Mouse (Mus musculus) midbrain, embryonic 10.5 days (tissue): ENCODE measurements around the gene Nrde2. TPM values are rescaled to one million over a fixed set of nuclear protein-coding genes. Genes with fewer than 3 reads are reported as not detected.
A peak's percentile ranks its signal among the peaks of the same experiment; 100 is the strongest.

ENCODE experiments used
- DNase-seq: peaks from one replicate; pipeline ENCODE4 v3.0.0-alpha.2; 2017; ENCODE audit warnings: low spot score
- H3K27ac ChIP-seq: fragments of 300-500 bp; sonication (generic); replicated peaks from 2 replicates; pipeline ENCODE4 v1.5.1; 2016; ENCODE audit warnings: mild to moderate bottlenecking
- H3K27me3 ChIP-seq: fragments of 300-500 bp; sonication (generic); 2 replicates; pipeline ENCODE4 v1.6.1; 2016; ENCODE audit warnings: low read depth, mild to moderate bottlenecking; ENCODE audit not compliant: poor library complexity, severe bottlenecking
- H3K36me3 ChIP-seq: fragments of 300-500 bp; sonication (generic); 2 replicates; pipeline ENCODE4 v1.6.1; 2016; ENCODE audit warnings: mild to moderate bottlenecking, moderate library complexity
- H3K4me1 ChIP-seq: fragments of 300-500 bp; sonication (generic); 2 replicates; pipeline ENCODE4 v1.6.1; 2016
- H3K4me3 ChIP-seq: fragments of 300-500 bp; sonication (generic); 2 replicates; pipeline ENCODE4 v1.5.1; 2016; ENCODE audit warnings: mild to moderate bottlenecking, moderate library complexity
- H3K9me3 ChIP-seq: fragments of 300-500 bp; sonication (generic); replicated peaks from 2 replicates; pipeline ENCODE4 v1.6.1; 2016; ENCODE audit warnings: mild to moderate bottlenecking
- WGBS: fragments of 180-500 bp; shearing (Covaris S2); methylation state at CpG from one replicate; pipeline ENCODE4 v1.1.7; 2016; 5-methylcytosine and 5-hydroxymethylcytosine counted together
- polyA plus RNA-seq: library from polyadenylated mRNA; unstranded; fragments of >200 nt; fragmentation: Nextera tagmentation; extraction: Ambion mirVana; gene quantifications from 2 replicates; pipeline ENCODE4 v1.2.1, GENCODE M21; 2016

Gene Nrde2
- 14.1 and 15.1 TPM in 2 replicates for polyA plus RNA-seq

DNA sequence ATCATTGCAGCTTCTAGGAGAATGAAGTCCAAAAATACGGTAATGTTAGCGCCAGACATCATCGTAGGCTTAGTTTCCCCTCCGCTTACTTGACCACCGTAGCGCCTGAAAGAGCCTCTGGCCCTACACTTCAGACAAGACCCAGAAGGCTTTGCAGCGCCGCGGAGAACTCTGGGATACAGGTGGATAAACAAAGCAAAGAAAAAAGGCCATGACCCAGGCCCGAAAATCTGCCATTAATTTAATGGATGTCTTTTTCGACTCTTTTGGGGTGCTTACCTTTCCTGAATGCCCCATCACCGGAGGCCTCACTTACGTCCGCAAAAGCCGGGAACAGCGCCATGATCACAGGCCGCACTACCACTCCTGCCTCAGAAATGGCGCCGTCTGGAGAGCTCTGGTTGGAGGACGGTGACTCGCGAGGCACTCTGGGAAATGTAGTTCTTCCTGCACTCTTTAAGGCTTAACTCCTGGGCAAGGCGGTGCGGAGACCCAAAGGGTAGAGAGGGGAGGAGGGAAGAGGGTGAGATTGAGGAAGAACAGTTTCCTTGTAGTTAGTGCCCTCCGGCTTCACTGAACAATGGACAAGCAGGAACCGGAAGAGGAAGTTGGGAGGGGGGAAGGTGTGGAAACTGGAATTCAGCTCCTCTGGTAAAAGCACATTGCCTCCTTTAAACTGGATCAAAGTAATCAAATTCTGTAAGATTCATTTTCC lies at the start of gene Nrde2:
Nrde2 (minus strand) TSS at position 393 of the 715 bp plus-strand sequence.
- peak within 1 kb of the TSS; percentile 61 for H3K4me3 ChIP-seq
- H3K27me3 ChIP-seq = no peaks in the 10 kb centered on the region
- H3K9me3 ChIP-seq = no peaks in the 10 kb centered on the region
- DNase-seq = peak; percentile 91
- H3K27ac ChIP-seq = peak within 1 kb of the TSS; percentile 93
- peaks cover 9% of the 10 kb centered on the region for H3K4me1 ChIP-seq
- peaks cover 3% of the 10 kb centered on the region; the same call in 1 of the 2 replicates for H3K36me3 ChIP-seq
- under 1% methylated on average over 26 of the region's 26 CpGs for WGBS

DNA sequence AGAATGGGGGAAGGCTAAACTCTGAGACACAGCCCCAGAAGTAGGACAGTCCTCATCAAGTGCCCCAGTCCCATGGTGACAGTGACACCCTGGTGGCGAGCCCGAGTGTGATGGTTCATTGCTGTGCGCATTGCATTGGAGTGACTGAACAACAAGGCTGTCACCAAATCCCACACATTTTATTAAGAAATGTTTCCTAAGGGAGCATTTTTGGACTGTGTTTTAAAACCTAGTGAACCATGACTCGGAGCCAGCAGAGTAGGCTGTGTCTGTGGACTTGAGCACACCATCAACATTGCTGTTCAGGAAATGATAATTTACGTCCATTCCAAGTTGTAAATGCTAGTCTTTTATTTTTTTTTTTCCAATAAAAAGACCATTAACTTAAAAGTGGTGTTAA lies 47.5 kb upstream of the Nrde2 start:
- DNase-seq = no peak
- 93% methylated on average over 5 of the region's 5 CpGs for WGBS
- Histone ChIP-seq H3K27me3 (no peaks in the 10 kb centered on the region), H3K36me3 (peaks cover 85% of the 10 kb centered on the region), H3K9me3 (no peaks in the 10 kb centered on the region), H3K27ac (no peak overlapping the region), H3K4me1 (peaks cover 17% of the 10 kb centered on the region), H3K4me3 (no peak overlapping the region)

DNA sequence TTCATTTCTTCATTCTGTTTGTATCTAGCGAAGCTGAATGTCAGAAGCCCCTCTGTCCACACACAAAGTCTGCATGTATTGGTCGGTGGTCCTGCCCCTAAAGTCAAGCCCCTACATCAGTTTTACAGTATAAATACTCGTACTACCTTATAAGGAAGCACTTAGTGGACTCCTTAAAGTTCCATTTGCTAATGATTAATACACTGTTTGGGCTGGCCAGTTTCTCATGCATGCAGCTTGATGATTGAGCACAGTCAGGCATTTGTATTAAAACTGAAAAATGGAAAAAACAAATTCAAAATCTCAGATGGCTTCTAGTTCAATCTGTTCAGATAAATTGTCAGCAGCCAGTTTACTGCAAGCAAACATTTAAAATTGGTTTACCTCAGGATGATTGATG lies 47.1 kb upstream of the Nrde2 start:
- peaks cover 85% of the 10 kb centered on the region for H3K36me3 ChIP-seq
- peaks cover 21% of the 10 kb centered on the region for H3K4me1 ChIP-seq
- no peaks in the 10 kb centered on the region for H3K27me3 ChIP-seq
- DNase-seq = no peak
- H3K4me3 ChIP-seq = no peak overlapping the region
- whole genome bisulfite sequencing = 89% methylated on average over 3 of the region's 3 CpGs
- no peaks in the 10 kb centered on the region for H3K9me3 ChIP-seq
- no peak overlapping the region for H3K27ac ChIP-seq

DNA sequence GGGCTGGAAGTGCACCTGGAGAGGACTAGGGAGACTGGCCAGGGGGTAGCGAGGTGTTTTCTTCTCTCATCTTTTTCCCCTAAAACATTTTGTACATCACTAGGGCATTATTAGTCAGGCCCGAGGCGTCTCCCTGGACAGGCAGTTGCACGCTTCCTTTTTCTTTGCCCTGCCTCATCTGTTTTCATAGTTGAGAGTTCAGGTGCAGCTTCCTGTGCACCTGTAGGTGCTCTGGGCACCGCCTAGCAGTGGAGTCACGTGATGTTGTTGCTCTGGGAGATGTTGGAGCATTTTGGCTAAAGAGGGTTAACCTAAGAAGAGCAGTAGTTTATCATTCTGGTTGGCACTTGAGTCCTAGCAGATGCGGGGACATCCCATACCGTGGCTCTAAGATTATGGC lies 45.7 kb upstream of the Nrde2 start:
- H3K9me3 ChIP-seq = no peaks in the 10 kb centered on the region
- peaks cover 78% of the 10 kb centered on the region for H3K36me3 ChIP-seq
- 95% methylated on average over 8 of the region's 8 CpGs for WGBS
- peaks cover 24% of the 10 kb centered on the region for H3K4me1 ChIP-seq
- no peaks in the 10 kb centered on the region for H3K27me3 ChIP-seq
- DNase-seq = no peak
- H3K27ac ChIP-seq = no peak overlapping the region
- H3K4me3 ChIP-seq = no peak overlapping the region

DNA sequence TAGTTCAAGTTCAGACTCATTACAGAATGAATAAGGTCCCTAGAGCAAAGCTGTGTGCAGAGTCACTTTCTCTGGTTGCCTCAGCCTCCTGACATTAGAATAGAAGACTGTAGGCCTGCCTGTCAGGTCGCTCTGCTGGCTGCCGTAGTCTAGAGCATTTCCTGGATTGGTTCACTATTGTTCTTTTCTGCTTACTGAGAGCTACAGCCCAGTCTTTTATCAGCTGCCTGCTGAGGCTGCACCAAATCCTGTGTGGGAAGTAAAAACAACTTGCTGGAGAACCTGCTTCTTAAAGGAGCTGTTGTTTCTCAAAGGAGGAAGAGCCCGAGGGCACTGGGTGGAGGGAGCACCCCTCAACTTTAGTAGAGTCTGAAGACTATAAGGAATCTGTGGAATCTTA lies 44.3 kb upstream of the Nrde2 start:
- peaks cover 65% of the 10 kb centered on the region for H3K36me3 ChIP-seq
- H3K4me1 ChIP-seq = peaks cover 29% of the 10 kb centered on the region
- no peak overlapping the region for H3K4me3 ChIP-seq
- DNase-seq = no peak
- WGBS = 78% methylated on average over 3 of the region's 3 CpGs
- no peak overlapping the region for H3K27ac ChIP-seq
- H3K27me3 ChIP-seq = no peaks in the 10 kb centered on the region
- H3K9me3 ChIP-seq = no peaks in the 10 kb centered on the region

DNA sequence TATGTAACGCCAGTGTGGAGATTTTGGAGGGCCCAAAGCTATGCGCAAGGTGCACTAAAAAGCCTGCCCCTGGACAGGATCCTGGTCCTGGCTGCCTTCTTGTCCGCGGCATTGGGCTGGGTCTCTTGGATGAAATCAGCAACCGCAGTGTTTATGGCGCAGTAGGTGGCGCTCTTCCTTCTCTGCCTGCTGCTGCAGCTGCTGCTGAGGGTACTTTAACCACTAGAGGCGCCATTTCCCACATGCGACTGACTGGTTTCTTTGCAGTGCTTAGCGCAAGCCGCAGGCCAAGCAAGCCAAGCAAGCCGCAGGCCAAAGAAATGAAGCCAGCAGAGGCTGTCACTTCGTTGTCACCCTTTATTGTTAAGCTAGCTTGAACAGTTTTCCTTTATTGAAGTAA lies 42.4 kb upstream of the Nrde2 start:
- WGBS = 2% methylated on average over 13 of the region's 13 CpGs

DNA sequence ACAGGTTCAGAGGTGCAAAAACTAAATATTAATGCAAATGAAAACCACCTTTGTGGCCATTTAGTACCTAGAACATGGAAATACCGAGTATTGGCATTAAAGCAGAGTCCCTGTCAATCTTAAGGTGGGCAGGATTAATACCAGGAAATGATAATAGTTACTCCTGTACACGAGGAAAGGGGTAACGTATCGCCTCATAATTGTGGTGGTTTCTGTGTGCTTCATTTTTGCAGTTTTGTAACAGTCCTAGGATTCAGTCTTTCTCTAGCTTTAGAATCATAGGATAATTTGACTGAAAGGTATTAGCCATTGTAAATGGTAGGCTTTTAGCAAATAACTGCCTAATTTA lies 41.9 kb upstream of the Nrde2 start:
- H3K4me1 ChIP-seq = peaks cover 32% of the 10 kb centered on the region
- WGBS = 64% methylated on average over 4 of the region's 4 CpGs
- H3K27me3 ChIP-seq = no peaks in the 10 kb centered on the region; the same call in 1 of the 2 replicates
- no peaks in the 10 kb centered on the region for H3K9me3 ChIP-seq
- no peak for DNase-seq
- no peak overlapping the region for H3K27ac ChIP-seq
- peaks cover 41% of the 10 kb centered on the region for H3K36me3 ChIP-seq
- H3K4me3 ChIP-seq = peak overlapping the region; percentile 100

More for the DNA sequence above, 42.4 kb upstream of the Nrde2 start:
- Histone ChIP-seq H3K9me3 (no peaks in the 10 kb centered on the region), H3K27ac (no peak overlapping the region), H3K4me1 (peaks cover 32% of the 10 kb centered on the region), H3K36me3 (peaks cover 46% of the 10 kb centered on the region), H3K4me3 (peak overlapping the region; percentile 100), H3K27me3 (no peaks in the 10 kb centered on the region)
- DNase-seq = peak; percentile 93

DNA sequence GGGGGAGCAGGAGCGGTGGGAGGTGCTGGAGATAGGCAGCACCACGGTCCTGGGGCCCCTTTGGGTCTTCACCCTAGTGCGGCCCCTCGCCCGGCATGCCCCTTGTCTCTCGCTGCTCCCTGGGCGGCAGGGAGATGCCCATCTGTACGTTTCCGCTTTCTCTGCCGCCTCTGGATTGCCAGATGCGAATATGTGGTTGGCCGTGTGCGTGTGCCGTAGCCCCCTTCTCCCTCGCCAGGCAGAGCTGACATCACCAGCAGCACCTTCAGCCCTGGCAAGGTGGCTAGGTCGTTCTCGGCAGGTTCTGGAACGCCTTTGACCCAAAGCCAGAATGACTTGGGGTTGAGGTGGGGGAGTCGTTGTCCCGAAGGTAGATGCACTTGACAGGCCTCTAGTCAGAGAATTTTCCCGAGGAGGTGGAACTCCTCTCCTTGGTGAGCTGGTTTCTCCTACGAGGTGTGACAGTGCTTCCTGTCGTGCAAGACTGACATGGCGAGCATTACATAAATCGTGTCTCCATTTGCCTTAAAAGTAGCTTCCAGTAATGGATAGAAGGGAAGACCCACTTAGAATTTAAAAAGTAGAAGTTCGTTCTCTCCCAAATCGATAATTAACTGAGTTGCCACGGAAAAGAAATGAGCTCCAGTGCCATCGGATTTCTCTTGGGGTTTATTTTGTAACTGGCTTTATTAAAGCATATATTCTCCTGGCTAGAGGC lies 41.4 kb upstream of the Nrde2 start:
- peaks cover 32% of the 10 kb centered on the region for H3K4me1 ChIP-seq
- 10% methylated on average over 29 of the region's 29 CpGs for whole genome bisulfite sequencing
- H3K27ac ChIP-seq = peak overlapping the region; percentile 94
- H3K27me3 ChIP-seq = no peaks in the 10 kb centered on the region; the same call in 1 of the 2 replicates
- peak; percentile 64 for DNase-seq
- H3K4me3 ChIP-seq = peak overlapping the region; percentile 100
- H3K9me3 ChIP-seq = no peaks in the 10 kb centered on the region
- peaks cover 36% of the 10 kb centered on the region for H3K36me3 ChIP-seq

DNA sequence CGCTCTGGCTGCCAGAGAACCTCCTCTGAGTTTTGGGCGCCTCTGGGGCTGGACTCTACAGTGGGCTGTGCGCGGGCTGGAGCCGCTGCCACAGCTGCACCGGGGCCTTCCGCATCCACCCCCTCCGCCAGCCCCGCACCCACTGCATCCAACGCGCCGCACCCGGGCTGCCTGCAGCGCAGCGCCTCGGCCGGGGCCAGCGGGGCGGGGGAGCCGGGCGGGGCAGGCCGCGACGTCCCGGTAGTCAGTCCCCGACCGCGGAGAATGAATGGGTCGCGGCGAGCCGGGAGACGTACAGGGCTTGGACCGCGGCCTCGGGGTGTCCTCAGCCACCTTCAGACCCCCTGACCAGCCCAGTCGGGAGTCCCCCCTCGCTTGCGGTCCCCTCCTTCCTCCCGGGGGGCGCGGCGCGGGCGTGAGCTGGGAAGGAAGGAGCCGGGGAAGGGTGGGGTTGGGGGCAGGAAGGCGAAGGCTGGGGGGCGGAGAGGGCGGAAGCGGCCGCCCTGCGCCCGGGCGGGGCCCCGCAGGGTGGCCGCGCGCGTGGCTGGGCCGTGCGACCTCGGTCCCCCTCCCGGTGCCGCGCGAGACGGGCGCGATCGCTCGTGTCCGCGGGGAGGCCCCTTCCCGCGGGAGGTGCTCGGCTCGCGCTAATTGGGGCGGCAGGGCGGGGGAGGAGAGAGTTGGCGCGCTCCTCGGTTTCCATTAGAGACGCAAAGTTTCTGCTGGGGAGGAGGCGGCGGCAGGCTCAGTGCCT lies 40.6 kb upstream of the Nrde2 start:
- Histone ChIP-seq H3K4me3 (peak overlapping the region; percentile 100), H3K27ac (peak overlapping the region; percentile 94), H3K27me3 (no peaks in the 10 kb centered on the region; the same call in 1 of the 2 replicates), H3K4me1 (peaks cover 32% of the 10 kb centered on the region), H3K9me3 (no peaks in the 10 kb centered on the region), H3K36me3 (peaks cover 29% of the 10 kb centered on the region)
- under 1% methylated on average over 78 of the region's 86 CpGs for WGBS
- DNase-seq = peak; percentile 72

DNA sequence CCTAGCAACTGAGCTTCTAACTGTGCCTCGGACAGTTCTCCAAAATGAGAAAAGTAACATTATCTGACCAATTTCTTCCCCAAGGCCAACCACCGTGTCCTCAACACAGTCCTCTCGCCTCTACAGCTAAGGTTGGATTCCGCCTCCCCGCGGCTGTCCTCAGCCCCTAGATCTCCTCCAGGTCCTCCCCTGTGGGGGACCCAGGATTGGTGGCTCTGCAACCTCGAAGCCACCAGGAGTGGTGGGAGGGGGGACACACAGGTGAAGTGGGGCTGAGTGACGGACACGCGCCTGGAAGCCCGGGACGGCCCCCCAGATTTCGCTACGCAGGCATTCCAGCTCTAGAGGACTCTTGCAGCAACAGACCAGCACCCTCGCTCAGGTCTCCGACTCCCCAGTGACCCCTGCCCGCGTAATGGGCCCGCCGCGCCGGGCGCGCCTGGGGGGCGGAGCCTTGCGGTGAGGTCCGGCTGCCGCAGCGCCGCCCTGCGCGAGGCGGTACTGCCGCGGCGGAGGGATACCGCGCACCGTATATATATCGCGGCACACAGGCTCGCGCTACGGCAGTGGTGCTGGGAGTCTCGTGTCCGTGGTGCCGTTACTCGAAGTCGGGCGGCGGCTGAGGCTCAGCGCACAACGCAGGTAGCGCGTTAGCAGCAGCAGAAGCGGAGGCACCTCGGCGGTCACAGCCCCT lies 39.7 kb upstream of the Nrde2 start, which contains the start of gene Calm1:
Calm1 (plus strand) TSS at position 469 of the 694 bp plus-strand sequence.
- H3K4me3 ChIP-seq = peak within 1 kb of the TSS; percentile 100
- H3K9me3 ChIP-seq = no peaks in the 10 kb centered on the region
- peaks cover 19% of the 10 kb centered on the region for H3K36me3 ChIP-seq
- no peaks in the 10 kb centered on the region; the same call in 1 of the 2 replicates for H3K27me3 ChIP-seq
- H3K4me1 ChIP-seq = peaks cover 32% of the 10 kb centered on the region
- WGBS = under 1% methylated on average over 58 of the region's 58 CpGs
- H3K27ac ChIP-seq = peak within 1 kb of the TSS; percentile 94
- peak; percentile 94 for DNase-seq

DNA sequence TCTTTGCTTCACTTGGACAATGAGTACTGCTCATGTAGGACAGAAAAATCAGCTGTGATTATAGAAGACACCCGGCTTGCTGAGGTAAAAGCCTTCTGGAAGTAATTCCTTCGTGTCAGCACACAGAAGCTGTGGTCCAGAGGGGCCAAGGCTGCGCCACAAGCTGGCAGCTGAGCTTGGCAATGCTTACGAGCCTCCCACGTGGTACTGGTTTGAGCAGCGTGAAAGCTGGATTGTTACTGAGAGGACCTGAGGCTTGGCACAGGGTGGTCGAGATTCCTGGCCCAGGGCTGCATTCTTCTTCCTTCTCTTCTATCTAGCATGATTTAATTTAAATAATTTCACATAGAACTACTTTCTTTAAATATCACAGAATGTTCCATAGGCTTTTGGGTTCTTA lies 37.3 kb upstream of the Nrde2 start:
- no peak for DNase-seq
- no peaks in the 10 kb centered on the region; the same call in 1 of the 2 replicates for H3K27me3 ChIP-seq
- H3K9me3 ChIP-seq = no peaks in the 10 kb centered on the region
- peaks cover 30% of the 10 kb centered on the region for H3K4me1 ChIP-seq
- no peaks in the 10 kb centered on the region for H3K36me3 ChIP-seq
- no peak overlapping the region for H3K4me3 ChIP-seq
- H3K27ac ChIP-seq = no peak overlapping the region
- 66% methylated on average over 7 of the region's 7 CpGs for WGBS

DNA sequence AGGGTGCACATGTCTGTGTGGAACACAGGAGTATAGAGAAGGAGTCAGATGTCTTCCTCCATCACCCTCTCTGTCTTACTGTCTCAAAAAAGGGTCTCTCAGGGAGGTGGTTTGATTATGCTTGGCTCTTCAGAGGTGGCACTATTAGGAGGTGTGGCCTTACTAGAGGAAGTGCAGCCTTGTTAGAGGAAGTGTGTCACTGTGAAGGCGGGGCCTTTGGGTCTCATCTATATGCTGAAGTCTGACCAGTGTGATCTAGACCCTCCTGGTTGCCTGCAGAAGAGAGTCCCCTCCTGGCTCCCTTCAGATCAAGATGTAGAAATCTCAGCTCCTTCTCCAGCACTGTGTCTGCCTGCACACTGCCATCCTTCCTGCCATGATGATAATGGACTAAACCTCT lies 34.7 kb upstream of the Nrde2 start:
- no peaks in the 10 kb centered on the region for H3K9me3 ChIP-seq
- no peak overlapping the region for H3K27ac ChIP-seq
- no peaks in the 10 kb centered on the region for H3K36me3 ChIP-seq
- 95% methylated on average over 1 of the region's 1 CpGs for WGBS
- DNase-seq = no peak
- no peaks in the 10 kb centered on the region; the same call in 1 of the 2 replicates for H3K27me3 ChIP-seq
- H3K4me3 ChIP-seq = no peak overlapping the region
- H3K4me1 ChIP-seq = peaks cover 17% of the 10 kb centered on the region
